Mouse (Mus musculus): ENCODE data around the gene Gm20388. TPM values are rescaled to one million over a fixed set of nuclear protein-coding genes. Genes with fewer than 3 reads are reported as not detected.

Gene Gm20388
- total RNA-seq, 2 experiments from 2014 or later, result 18.6 TPM; not detected in 1

- peak; percentile 57 to 76 for DNase-seq (ENCODE audit: low spot score in 2 of 2)
- intact Hi-C loops (cut with DNase I), result loop anchor here (5.0 kb wide), 2 partner anchors 69 to 184 kb away; no protein-coding TSS in a partner anchor
These were observed 576.1 kb downstream of the Gm20388 start for GRCm38 (mm10) chr8:120486477-120487376.

GRCm38 (mm10) chr8:120487377-120487728 lies 576.7 kb downstream of the Gm20388 start:
- DNase-seq (ENCODE audit: low spot score in 2 of 2), result no peak
- intact Hi-C loops (cut with DNase I), result loop anchor here (5.0 kb wide), 2 partner anchors 70 to 185 kb away; no protein-coding TSS in a partner anchor

- intact Hi-C loops (cut with DNase I), result loop anchor here (1.0 to 5.0 kb wide), 4 partner anchors 51 to 186 kb away; no protein-coding TSS in a partner anchor
These were observed 577.3 kb downstream of the Gm20388 start for GRCm38 (mm10) chr8:120487729-120488510.

GRCm38 (mm10) chr8:120488636-120489131 lies 578.0 kb downstream of the Gm20388 start:
- intact Hi-C loops (cut with DNase I), result loop anchor here (1.0 to 5.0 kb wide), 5 partner anchors 47 to 186 kb away; no protein-coding TSS in a partner anchor
- DNase-seq (ENCODE audit: low spot score in 2 of 2), result peak in 1 of 2 experiments; percentile 34

More at GRCm38 (mm10) chr8:120487729-120488510, 577.3 kb downstream of the Gm20388 start:
- peak; percentile 58 to 75 for DNase-seq (ENCODE audit: low spot score in 2 of 2)

- peak; percentile 51 to 57 for DNase-seq (ENCODE audit: low spot score in 2 of 2)
- intact Hi-C loops (cut with DNase I), result loop anchor here (1.0 to 5.0 kb wide), 4 partner anchors 46 to 187 kb away; no protein-coding TSS in a partner anchor
These were observed 578.6 kb downstream of the Gm20388 start for GRCm38 (mm10) chr8:120489142-120489754.

GRCm38 (mm10) chr8:120489771-120490281 lies 579.2 kb downstream of the Gm20388 start:
- peak in 1 of 2 experiments; percentile 24 for DNase-seq (ENCODE audit: low spot score in 2 of 2)
- intact Hi-C loops (cut with DNase I), result loop anchor here (1.0 to 5.0 kb wide), 4 partner anchors 45 to 188 kb away; no protein-coding TSS in a partner anchor

GRCm38 (mm10) chr8:120490354-120491141 lies 579.9 kb downstream of the Gm20388 start:
- intact Hi-C loops (cut with DNase I), result no loop called here
- DNase-seq (ENCODE audit: low spot score in 2 of 2), result peak in 1 of 2 experiments; percentile 16

GRCm38 (mm10) chr8:120491166-120491793 lies 580.6 kb downstream of the Gm20388 start:
- intact Hi-C loops (cut with DNase I), result no loop called here
- DNase-seq (ENCODE audit: low spot score in 2 of 2), result no peak

GRCm38 (mm10) chr8:120492193-120492880 lies 581.7 kb downstream of the Gm20388 start:
- intact Hi-C loops (cut with DNase I), result no loop called here

GRCm38 (mm10) chr8:120492881-120493220 lies 582.2 kb downstream of the Gm20388 start:
- no peak for DNase-seq (ENCODE audit: low spot score in 2 of 2)
- intact Hi-C loops (cut with DNase I), result no loop called here

More at GRCm38 (mm10) chr8:120492193-120492880, 581.7 kb downstream of the Gm20388 start:
- no peak for DNase-seq (ENCODE audit: low spot score in 2 of 2)

- intact Hi-C loops (cut with DNase I), result no loop called here
- DNase-seq (ENCODE audit: low spot score in 2 of 2), result no peak
These were observed 583.1 kb downstream of the Gm20388 start for GRCm38 (mm10) chr8:120493508-120494464.

GRCm38 (mm10) chr8:120494903-120495302 lies 584.3 kb downstream of the Gm20388 start:
- DNase-seq (ENCODE audit: low spot score in 2 of 2), result peak; percentile 28 to 46
- intact Hi-C loops (cut with DNase I), result no loop called here

GRCm38 (mm10) chr8:120495461-120495860 lies 584.8 kb downstream of the Gm20388 start:
- no peak for DNase-seq (ENCODE audit: low spot score in 2 of 2)
- intact Hi-C loops (cut with DNase I), result no loop called here

- intact Hi-C loops (cut with DNase I), result no loop called here
- DNase-seq (ENCODE audit: low spot score in 2 of 2), result no peak
These were observed 585.8 kb downstream of the Gm20388 start for GRCm38 (mm10) chr8:120496478-120496877.

- DNase-seq (ENCODE audit: low spot score in 2 of 2), result no peak
- intact Hi-C loops (cut with DNase I), result no loop called here
These were observed 586.9 kb downstream of the Gm20388 start for GRCm38 (mm10) chr8:120497503-120497946.

- intact Hi-C loops (cut with DNase I), result no loop called here
- DNase-seq (ENCODE audit: low spot score in 2 of 2), result no peak
These were observed 587.7 kb downstream of the Gm20388 start for GRCm38 (mm10) chr8:120498349-120498831.
